Mouse (Mus musculus) liver, embryonic 16.5 days (tissue): ENCODE measurements around the gene Pcsk6. TPM values are rescaled to one million over a fixed set of nuclear protein-coding genes. Genes with fewer than 3 reads are reported as not detected.

Source experiments
- ATAC-seq: fragments of 200-750 bp; cut with Nextera tagmentation; 2 replicates; pipeline ENCODE4 v1.8.0; 2017; ENCODE audit warnings: low read depth, mild to moderate bottlenecking, moderate number of reproducible peaks, moderate library complexity
- H3K27ac ChIP-seq: fragments of 300-500 bp; sonication (generic); 2 replicates; pipeline ENCODE4 v1.5.1; 2014; ENCODE audit warnings: mild to moderate bottlenecking, low read length
- H3K27me3 ChIP-seq: fragments of 300-500 bp; sonication (generic); 2 replicates; pipeline ENCODE4 v1.6.1; 2014; ENCODE audit warnings: low read depth, low read length, mixed read lengths; ENCODE audit not compliant: control insufficient read depth, insufficient read depth
- H3K36me3 ChIP-seq: fragments of 300-500 bp; sonication (generic); 2 replicates; pipeline ENCODE4 v1.6.1; 2014; ENCODE audit warnings: mild to moderate bottlenecking; ENCODE audit not compliant: control insufficient read depth, insufficient read depth
- H3K4me1 ChIP-seq: fragments of 300-500 bp; sonication (generic); 2 replicates; pipeline ENCODE4 v1.6.1; 2014; ENCODE audit warnings: low read depth, low read length, mixed read lengths; ENCODE audit not compliant: control insufficient read depth
- H3K4me2 ChIP-seq: fragments of 300-500 bp; sonication (generic); 2 replicates; pipeline ENCODE4 v1.6.1; 2014; ENCODE audit warnings: low read depth, low read length, mixed read lengths
- H3K4me3 ChIP-seq: fragments of 300-500 bp; sonication (generic); 2 replicates; pipeline ENCODE4 v1.5.1; 2014; ENCODE audit warnings: low read depth, mild to moderate bottlenecking, low read length
- H3K9ac ChIP-seq: fragments of 300-500 bp; sonication (generic); 2 replicates; pipeline ENCODE4 v1.6.1; 2014; ENCODE audit warnings: low read depth, low read length
- H3K9me3 ChIP-seq: fragments of 300-500 bp; sonication (generic); replicated peaks from 2 replicates; pipeline ENCODE4 v1.6.1; 2016; ENCODE audit warnings: low read length; ENCODE audit not compliant: control insufficient read depth
- WGBS: fragments of 180-500 bp; shearing (Covaris S2); extraction: QIAGEN DNeasy Blood & Tissue Kit; methylation state at CpG from one replicate; pipeline ENCODE4 v1.1.7; 2014; ENCODE audit not compliant: insufficient replicate concordance; 5-methylcytosine and 5-hydroxymethylcytosine counted together
- polyA plus RNA-seq: library from polyadenylated mRNA; unstranded; fragments of >200 nt; fragmentation: Nextera tagmentation; extraction: Ambion mirVana; gene quantifications from 2 replicates; pipeline ENCODE4 v1.2.1, GENCODE M21; 2015

Pcsk6 gene
- polyA plus RNA-seq, 1 experiment from 2014 or later, result 1.5 TPM

GRCm38 (mm10) chr7:65959221-65959924 is 97.8 kb downstream of the Pcsk6 start:
- Histone ChIP-seq H3K27me3 (no peaks in the 10 kb centered on the region), H3K27ac (no peak overlapping the region)

GRCm38 (mm10) chr7:65962611-65963010 is 101.1 kb downstream of the Pcsk6 start:
- Histone ChIP-seq H3K9me3 (no peaks in the 10 kb centered on the region), H3K36me3 (no peaks in the 10 kb centered on the region), H3K4me1 (no peaks in the 10 kb centered on the region), H3K4me2 (no peak overlapping the region), H3K9ac (no peak overlapping the region), H3K4me3 (no peak overlapping the region), H3K27ac (no peak overlapping the region), H3K27me3 (no peaks in the 10 kb centered on the region)
- no peak for ATAC-seq
- 67% methylated on average over 7 of the region's 7 CpGs for WGBS

More at GRCm38 (mm10) chr7:65959221-65959924, 97.8 kb downstream of the Pcsk6 start:
- no peak overlapping the region for H3K4me3 ChIP-seq
- H3K9ac ChIP-seq, result no peak overlapping the region
- no peak overlapping the region for H3K4me2 ChIP-seq
- WGBS, result 71% methylated on average over 9 of the region's 9 CpGs
- H3K36me3 ChIP-seq, result no peaks in the 10 kb centered on the region
- H3K4me1 ChIP-seq, result no peaks in the 10 kb centered on the region
- no peak for ATAC-seq
- no peaks in the 10 kb centered on the region for H3K9me3 ChIP-seq

- no peaks in the 10 kb centered on the region for H3K4me1 ChIP-seq
- no peak overlapping the region for H3K4me2 ChIP-seq
- no peaks in the 10 kb centered on the region for H3K27me3 ChIP-seq
- no peak overlapping the region for H3K4me3 ChIP-seq
- H3K27ac ChIP-seq, result no peak overlapping the region
- no peak for ATAC-seq
- H3K9me3 ChIP-seq, result no peaks in the 10 kb centered on the region
- no peak overlapping the region for H3K9ac ChIP-seq
- no peaks in the 10 kb centered on the region for H3K36me3 ChIP-seq
Measured at GRCm38 (mm10) chr7:65964398-65964797, 102.9 kb downstream of the Pcsk6 start.

- 66% methylated on average over 10 of the region's 10 CpGs for WGBS
- no peaks in the 10 kb centered on the region for H3K36me3 ChIP-seq
- ATAC-seq, result no peak
Measured at GRCm38 (mm10) chr7:65971301-65971700, 109.8 kb downstream of the Pcsk6 start.

GRCm38 (mm10) chr7:65977286-65977685 is 115.8 kb downstream of the Pcsk6 start:
- Histone ChIP-seq H3K4me1 (no peaks in the 10 kb centered on the region), H3K27me3 (no peaks in the 10 kb centered on the region), H3K9ac (no peak overlapping the region), H3K4me2 (no peak overlapping the region), H3K9me3 (no peaks in the 10 kb centered on the region), H3K36me3 (no peaks in the 10 kb centered on the region), H3K4me3 (no peak overlapping the region), H3K27ac (no peak overlapping the region)
- 42% methylated on average over 5 of the region's 5 CpGs for WGBS
- ATAC-seq, result no peak

More at GRCm38 (mm10) chr7:65971301-65971700, 109.8 kb downstream of the Pcsk6 start:
- Histone ChIP-seq H3K4me3 (no peak overlapping the region), H3K4me1 (no peaks in the 10 kb centered on the region), H3K4me2 (no peak overlapping the region), H3K9ac (no peak overlapping the region), H3K27ac (no peak overlapping the region), H3K27me3 (no peaks in the 10 kb centered on the region), H3K9me3 (no peaks in the 10 kb centered on the region)

GRCm38 (mm10) chr7:65977977-65978376 is 116.4 kb downstream of the Pcsk6 start:
- no peak overlapping the region for H3K4me3 ChIP-seq
- H3K9ac ChIP-seq, result no peak overlapping the region
- 63% methylated on average over 11 of the region's 11 CpGs for WGBS
- H3K36me3 ChIP-seq, result no peaks in the 10 kb centered on the region
- no peaks in the 10 kb centered on the region for H3K27me3 ChIP-seq
- H3K4me2 ChIP-seq, result no peak overlapping the region
- no peak overlapping the region for H3K27ac ChIP-seq
- H3K4me1 ChIP-seq, result no peaks in the 10 kb centered on the region
- H3K9me3 ChIP-seq, result no peaks in the 10 kb centered on the region
- ATAC-seq, result no peak

GRCm38 (mm10) chr7:65978996-65979823 is 117.7 kb downstream of the Pcsk6 start:
- Histone ChIP-seq H3K4me3 (no peak overlapping the region), H3K27me3 (no peaks in the 10 kb centered on the region), H3K27ac (no peak overlapping the region), H3K4me2 (no peak overlapping the region), H3K9ac (no peak overlapping the region), H3K36me3 (no peaks in the 10 kb centered on the region), H3K4me1 (no peaks in the 10 kb centered on the region), H3K9me3 (no peaks in the 10 kb centered on the region)
- peak; percentile 21; the same call in 1 of the 2 replicates for ATAC-seq
- WGBS, result 57% methylated on average over 11 of the region's 11 CpGs

- Histone ChIP-seq H3K4me3 (no peak overlapping the region), H3K27ac (no peak overlapping the region), H3K9ac (no peak overlapping the region), H3K9me3 (no peaks in the 10 kb centered on the region), H3K4me2 (no peak overlapping the region), H3K4me1 (no peaks in the 10 kb centered on the region), H3K36me3 (no peaks in the 10 kb centered on the region), H3K27me3 (no peaks in the 10 kb centered on the region)
- no peak for ATAC-seq
- WGBS, result 61% methylated on average over 9 of the region's 9 CpGs
Measured at GRCm38 (mm10) chr7:65980000-65980399, 118.5 kb downstream of the Pcsk6 start.

- Histone ChIP-seq H3K9ac (no peak overlapping the region), H3K27me3 (no peaks in the 10 kb centered on the region), H3K27ac (no peak overlapping the region), H3K4me2 (no peak overlapping the region), H3K4me1 (no peaks in the 10 kb centered on the region), H3K9me3 (no peaks in the 10 kb centered on the region), H3K36me3 (no peaks in the 10 kb centered on the region), H3K4me3 (no peak overlapping the region)
- WGBS, result 56% methylated on average over 3 of the region's 3 CpGs
- no peak for ATAC-seq
Measured at GRCm38 (mm10) chr7:65982057-65982456, 120.5 kb downstream of the Pcsk6 start.
